Mouse (Mus musculus): Measurements from ENCODE around the gene Tcf15.

GRCm38 (mm10) chr2:152155414-152156208, 12.2 kb downstream of the Tcf15 start:
- TF ChIP-seq CTCF (IDR thresholded peaks at IDR 0.05; ENCODE audit: low read depth, low read length): no peak
- no peak for TF ChIP-seq POLR2A (IDR thresholded peaks at IDR 0.05; ENCODE audit: borderline replicate concordance, low read depth, low read length)

Data from bone marrow macrophage, adult 2 months (primary cell).